Mouse (Mus musculus): ENCODE measurements around the gene Socs4.

GRCm38 (mm10) chr14:47304814-47305405 lies 28.2 kb downstream of the Socs4 start:
- TF ChIP-seq POLR2A (IDR thresholded peaks at IDR 0.05; ENCODE audit: insufficient read depth, low read depth, low read length) (no peak), EP300 (IDR thresholded peaks at IDR 0.05; ENCODE audit: insufficient read depth, low read depth, low read length) (no peak)

All from heart, adult 2 months (tissue).